Mouse (Mus musculus): Measurements from ENCODE around the gene Ifrd2. TPM values are rescaled to one million over a fixed set of nuclear protein-coding genes. Genes with fewer than 3 reads are reported as not detected.

The Ifrd2 gene
- total RNA-seq (2014; rRNA removed) (21.5 and 32.2 TPM in 2 replicates), polyA plus RNA-seq (2012; rRNA removed) (54.6 and 56.2 TPM in 2 replicates)

GRCm38 (mm10) chr9:107586974-107587832 is at the start of gene Ifrd2:
Gene Ifrd2 (plus strand): TSS chr9:107587642.
- Histone ChIP-seq H3K36me3 (ENCODE audit: control insufficient read depth, insufficient read depth, low read length) (peaks cover 4% of the 10 kb centered on the region; the same call in 1 of the 2 replicates), H3K4me3 (ENCODE audit: insufficient read depth, low read depth, low read length) (peak within 1 kb of the TSS; percentile 61), H3K79me2 (ENCODE audit: control insufficient read depth, insufficient read depth, low read length) (no peaks in the 10 kb centered on the region), H3K4me1 (ENCODE audit: control insufficient read depth, insufficient read depth, low read length) (peaks cover 25% of the 10 kb centered on the region), H3K27me3 (ENCODE audit: control insufficient read depth, insufficient read depth, low read length) (no peaks in the 10 kb centered on the region), H3K27ac (replicated peaks; ENCODE audit: insufficient read depth, low read depth, low read length) (peak within 1 kb of the TSS; percentile 88), H3K9ac (ENCODE audit: low read depth, low read length) (peak within 1 kb of the TSS; percentile 28)
- DNase-seq (ENCODE audit: extremely low read depth, low read depth, low spot score): peak; percentile 99
- TF ChIP-seq POLR2A (IDR thresholded peaks at IDR 0.05; ENCODE audit: extremely low read depth, insufficient read depth, low read length) (no peak), CTCF (IDR thresholded peaks at IDR 0.05; ENCODE audit: low read depth, low read length) (no peak)
- 9% methylated on average over 46 of the region's 46 CpGs for WGBS

GRCm38 (mm10) chr9:107538231-107538630 is 49.2 kb upstream of the Ifrd2 start:
- peaks cover 28% of the 10 kb centered on the region; the same call in 1 of the 2 replicates for H3K79me2 ChIP-seq (ENCODE audit: control insufficient read depth, insufficient read depth, low read length)
- TF ChIP-seq POLR2A (IDR thresholded peaks at IDR 0.05; ENCODE audit: extremely low read depth, insufficient read depth, low read length) (no peak), CTCF (IDR thresholded peaks at IDR 0.05; ENCODE audit: low read depth, low read length) (no peak)
- no peak for DNase-seq (ENCODE audit: extremely low read depth, low read depth, low spot score)
- no peak overlapping the region for H3K9ac ChIP-seq (ENCODE audit: low read depth, low read length)
- H3K27me3 ChIP-seq (ENCODE audit: control insufficient read depth, insufficient read depth, low read length): no peaks in the 10 kb centered on the region
- H3K4me1 ChIP-seq (ENCODE audit: control insufficient read depth, insufficient read depth, low read length): peaks cover 24% of the 10 kb centered on the region
- no peaks in the 10 kb centered on the region; the same call in 1 of the 2 replicates for H3K36me3 ChIP-seq (ENCODE audit: control insufficient read depth, insufficient read depth, low read length)
- H3K27ac ChIP-seq (replicated peaks; ENCODE audit: insufficient read depth, low read depth, low read length): no peak overlapping the region
- no peak overlapping the region for H3K4me3 ChIP-seq (ENCODE audit: insufficient read depth, low read depth, low read length)
- WGBS: 87% methylated on average over 7 of the region's 7 CpGs

GRCm38 (mm10) chr9:107538711-107539110 is 48.7 kb upstream of the Ifrd2 start:
- H3K9ac ChIP-seq (ENCODE audit: low read depth, low read length): no peak overlapping the region
- H3K4me3 ChIP-seq (ENCODE audit: insufficient read depth, low read depth, low read length): no peak overlapping the region
- H3K36me3 ChIP-seq (ENCODE audit: control insufficient read depth, insufficient read depth, low read length): no peaks in the 10 kb centered on the region; the same call in 1 of the 2 replicates
- DNase-seq (ENCODE audit: extremely low read depth, low read depth, low spot score): no peak
- TF ChIP-seq CTCF (IDR thresholded peaks at IDR 0.05; ENCODE audit: low read depth, low read length) (no peak), POLR2A (IDR thresholded peaks at IDR 0.05; ENCODE audit: extremely low read depth, insufficient read depth, low read length) (no peak)
- H3K4me1 ChIP-seq (ENCODE audit: control insufficient read depth, insufficient read depth, low read length): peaks cover 24% of the 10 kb centered on the region
- peaks cover 28% of the 10 kb centered on the region; the same call in 1 of the 2 replicates for H3K79me2 ChIP-seq (ENCODE audit: control insufficient read depth, insufficient read depth, low read length)
- no peak overlapping the region for H3K27ac ChIP-seq (replicated peaks; ENCODE audit: insufficient read depth, low read depth, low read length)
- no peaks in the 10 kb centered on the region for H3K27me3 ChIP-seq (ENCODE audit: control insufficient read depth, insufficient read depth, low read length)
- 88% methylated on average over 3 of the region's 3 CpGs for WGBS

GRCm38 (mm10) chr9:107539940-107540339 is 47.5 kb upstream of the Ifrd2 start:
- Histone ChIP-seq H3K4me3 (ENCODE audit: insufficient read depth, low read depth, low read length) (no peak overlapping the region), H3K79me2 (ENCODE audit: control insufficient read depth, insufficient read depth, low read length) (peaks cover 20% of the 10 kb centered on the region; the same call in 1 of the 2 replicates), H3K27me3 (ENCODE audit: control insufficient read depth, insufficient read depth, low read length) (no peaks in the 10 kb centered on the region), H3K4me1 (ENCODE audit: control insufficient read depth, insufficient read depth, low read length) (peaks cover 24% of the 10 kb centered on the region), H3K36me3 (ENCODE audit: control insufficient read depth, insufficient read depth, low read length) (no peaks in the 10 kb centered on the region; the same call in 1 of the 2 replicates), H3K27ac (replicated peaks; ENCODE audit: insufficient read depth, low read depth, low read length) (no peak overlapping the region), H3K9ac (ENCODE audit: low read depth, low read length) (no peak overlapping the region)
- 96% methylated on average over 8 of the region's 8 CpGs for WGBS
- TF ChIP-seq CTCF (IDR thresholded peaks at IDR 0.05; ENCODE audit: low read depth, low read length) (no peak), POLR2A (IDR thresholded peaks at IDR 0.05; ENCODE audit: extremely low read depth, insufficient read depth, low read length) (no peak)
- DNase-seq (ENCODE audit: extremely low read depth, low read depth, low spot score): no peak

- DNase-seq (ENCODE audit: extremely low read depth, low read depth, low spot score): no peak
- H3K4me3 ChIP-seq (ENCODE audit: insufficient read depth, low read depth, low read length): no peak overlapping the region
- 68% methylated on average over 4 of the region's 4 CpGs for WGBS
- no peaks in the 10 kb centered on the region; the same call in 1 of the 2 replicates for H3K36me3 ChIP-seq (ENCODE audit: control insufficient read depth, insufficient read depth, low read length)
- TF ChIP-seq POLR2A (IDR thresholded peaks at IDR 0.05; ENCODE audit: extremely low read depth, insufficient read depth, low read length) (no peak), CTCF (IDR thresholded peaks at IDR 0.05; ENCODE audit: low read depth, low read length) (no peak)
- H3K27ac ChIP-seq (replicated peaks; ENCODE audit: insufficient read depth, low read depth, low read length): no peak overlapping the region
- H3K27me3 ChIP-seq (ENCODE audit: control insufficient read depth, insufficient read depth, low read length): no peaks in the 10 kb centered on the region
- no peak overlapping the region for H3K9ac ChIP-seq (ENCODE audit: low read depth, low read length)
- peaks cover 16% of the 10 kb centered on the region; the same call in 1 of the 2 replicates for H3K79me2 ChIP-seq (ENCODE audit: control insufficient read depth, insufficient read depth, low read length)
- peaks cover 20% of the 10 kb centered on the region for H3K4me1 ChIP-seq (ENCODE audit: control insufficient read depth, insufficient read depth, low read length)
Measured at GRCm38 (mm10) chr9:107540420-107540819, 47.0 kb upstream of the Ifrd2 start.

Data from liver, adult 2 months (tissue).